Mouse (Mus musculus) ES-E14 (cell line): ENCODE measurements around the gene Drosha. TPM values are rescaled to one million over a fixed set of nuclear protein-coding genes. Genes with fewer than 3 reads are reported as not detected.

Experiments used
- DNase-seq: peaks from one replicate; pipeline ENCODE4 v3.0.0-alpha.2; 2013; ENCODE audit warnings: low read depth, low spot score
- H3K27ac ChIP-seq: 2 replicates; pipeline ENCODE4 v1.5.1; 2012; ENCODE audit warnings: low read depth, mild to moderate bottlenecking, low read length, moderate library complexity, mixed read lengths; ENCODE audit not compliant: poor library complexity, insufficient read depth, severe bottlenecking
- H3K36me3 ChIP-seq: 2 replicates; pipeline ENCODE4 v1.6.1; 2012; ENCODE audit warnings: mild to moderate bottlenecking, low read length, moderate library complexity, mixed read lengths; ENCODE audit not compliant: control insufficient read depth, poor library complexity, insufficient read depth, severe bottlenecking
- H3K4me1 ChIP-seq, 2 experiments: fragments of 150-350 bp in 1 of 2; sonication (generic) in 1 of 2; 2 replicates each; pipeline ENCODE4 v1.6.1; 2012; ENCODE audit warnings: low read length in 2 of 2, mild to moderate bottlenecking in 1 of 2, mixed read lengths in 1 of 2; ENCODE audit not compliant: control insufficient read depth in 2 of 2, insufficient read depth in 2 of 2, poor library complexity in 1 of 2
- H3K4me3 ChIP-seq, 2 experiments: fragments of 150-350 bp in 1 of 2; sonication (generic) in 1 of 2; 2 replicates each; pipeline ENCODE4 v1.5.1; 2012; ENCODE audit warnings: low read length in 2 of 2, low read depth in 1 of 2, mild to moderate bottlenecking in 1 of 2, mixed read lengths in 1 of 2; ENCODE audit not compliant: insufficient read depth in 1 of 2, poor library complexity in 1 of 2, severe bottlenecking in 1 of 2
- H3K9ac ChIP-seq: 2 replicates; pipeline ENCODE4 v1.6.1; 2012; ENCODE audit warnings: low read depth, mild to moderate bottlenecking, low read length, mixed read lengths; ENCODE audit not compliant: poor library complexity, insufficient read depth, severe bottlenecking
- H3K9me3 ChIP-seq: fragments of 150-350 bp; sonication (generic); 2 replicates; pipeline ENCODE4 v1.6.1; 2012; ENCODE audit warnings: low read depth, mild to moderate bottlenecking, low read length; ENCODE audit not compliant: control insufficient read depth, insufficient read depth
- CHD2 ChIP-seq: IDR thresholded peaks from 2 replicates; pipeline ENCODE4 v1.6.1; 2014; ENCODE audit warnings: mild to moderate bottlenecking, low read depth, low read length, inconsistent platforms
- HCFC1 ChIP-seq: IDR thresholded peaks from 2 replicates; pipeline ENCODE4 v1.6.1; 2012; ENCODE audit warnings: low read length, inconsistent platforms, borderline replicate concordance; ENCODE audit not compliant: insufficient read depth
- MAFK ChIP-seq: IDR thresholded peaks from 2 replicates; pipeline ENCODE4 v1.6.1; 2014; ENCODE audit warnings: mild to moderate bottlenecking, low read depth, low read length, inconsistent platforms; ENCODE audit not compliant: insufficient read depth
- ZC3H11A ChIP-seq: IDR thresholded peaks from 2 replicates; pipeline ENCODE4 v1.6.1; 2012; ENCODE audit warnings: low read depth, mild to moderate bottlenecking, inconsistent platforms, low read length, borderline replicate concordance
- ZNF384 ChIP-seq: IDR thresholded peaks from 2 replicates; pipeline ENCODE4 v1.6.1; 2012; ENCODE audit warnings: low read depth, low read length, inconsistent platforms
- in situ Hi-C, 2 experiments: fragments of 600-800 bp; cut with MboI; formaldehyde crosslinking; loops; one replicate each; pipeline ENCODE4 v1.15.1; 2025; ENCODE audit warnings: low sequenced_read_pairs in 2 of 2, inconsistent platforms in 1 of 2; ENCODE audit not compliant: unreplicated experiment in 2 of 2
- total RNA-seq: library from RNA; depleted of rRNA; stranded (reverse); fragments of 300-350 nt; gene quantifications from 2 replicates; pipeline ENCODE4 v1.2.3, GENCODE M21; 2012

Drosha gene
- total RNA-seq, 1 experiment: 48.2 TPM

GRCm38 (mm10) chr15:12789406-12789867, 35.2 kb upstream of the Drosha start:
- peak overlapping the region in 1 of 2 experiments; percentile 42; a peak in 1 of 4 replicates for H3K4me3 ChIP-seq
- no peaks in the 10 kb centered on the region for H3K9me3 ChIP-seq
- DNase-seq: peak; percentile 9
- TF ChIP-seq ZC3H11A (no peak), MAFK (no peak), ZNF384 (no peak), CHD2 (no peak), HCFC1 (no peak)
- no peaks in the 10 kb centered on the region for H3K36me3 ChIP-seq
- H3K9ac ChIP-seq: no peak overlapping the region
- in situ Hi-C loops: no loop called here
- H3K27ac ChIP-seq: no peak overlapping the region
- H3K4me1 ChIP-seq: peaks cover 1 to 8% of the 10 kb centered on the region in 2 experiments; a peak in 1 of 4 replicates

GRCm38 (mm10) chr15:12794311-12794710, 30.3 kb upstream of the Drosha start:
- H3K4me3 ChIP-seq: no peak overlapping the region
- no peak overlapping the region for H3K9ac ChIP-seq
- no peaks in the 10 kb centered on the region for H3K36me3 ChIP-seq
- TF ChIP-seq ZNF384: no peak
- no peak for TF ChIP-seq MAFK
- no peak for TF ChIP-seq CHD2
- no peak overlapping the region for H3K27ac ChIP-seq
- peaks cover 1 to 6% of the 10 kb centered on the region in 2 experiments; a peak in 1 of 4 replicates for H3K4me1 ChIP-seq
- H3K9me3 ChIP-seq: no peaks in the 10 kb centered on the region
- DNase-seq: no peak
- in situ Hi-C loops: loop anchor here (5.0 to 10.0 kb wide), 3 partner anchors 200 to 430 kb away; no protein-coding TSS in a partner anchor

DNA sequence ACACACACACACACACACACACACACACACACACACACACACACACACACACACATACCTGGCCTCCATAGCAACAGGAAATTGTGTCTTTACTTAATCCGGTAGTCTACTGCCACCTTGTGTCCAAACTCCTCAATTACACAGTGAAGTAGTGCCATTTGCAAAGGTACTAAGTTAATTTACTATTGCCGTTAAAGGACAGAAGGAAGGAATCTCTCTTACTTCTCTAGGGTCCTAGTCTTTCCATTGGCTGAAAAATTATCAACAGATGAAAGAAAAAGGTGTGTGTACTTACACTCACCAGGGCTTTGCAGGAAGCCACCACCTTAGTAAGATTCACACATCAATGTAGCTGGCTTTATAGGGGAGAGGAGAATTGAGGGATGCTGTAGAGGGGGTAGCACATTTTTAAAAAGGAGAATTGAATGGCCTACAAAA, 29.1 kb upstream of the Drosha start:
- peak; percentile 75 for DNase-seq
- Histone ChIP-seq H3K4me3 (no peak overlapping the region), H3K9me3 (no peaks in the 10 kb centered on the region), H3K4me1 (no peaks in the 10 kb centered on the region), H3K27ac (no peak overlapping the region), H3K36me3 (no peaks in the 10 kb centered on the region), H3K9ac (no peak overlapping the region)
- in situ Hi-C loops: loop anchor here (10.0 kb wide), 2 partner anchors 201 to 431 kb away; no protein-coding TSS in a partner anchor
- TF ChIP-seq ZC3H11A (peak; percentile 91), HCFC1 (no peak)

DNA sequence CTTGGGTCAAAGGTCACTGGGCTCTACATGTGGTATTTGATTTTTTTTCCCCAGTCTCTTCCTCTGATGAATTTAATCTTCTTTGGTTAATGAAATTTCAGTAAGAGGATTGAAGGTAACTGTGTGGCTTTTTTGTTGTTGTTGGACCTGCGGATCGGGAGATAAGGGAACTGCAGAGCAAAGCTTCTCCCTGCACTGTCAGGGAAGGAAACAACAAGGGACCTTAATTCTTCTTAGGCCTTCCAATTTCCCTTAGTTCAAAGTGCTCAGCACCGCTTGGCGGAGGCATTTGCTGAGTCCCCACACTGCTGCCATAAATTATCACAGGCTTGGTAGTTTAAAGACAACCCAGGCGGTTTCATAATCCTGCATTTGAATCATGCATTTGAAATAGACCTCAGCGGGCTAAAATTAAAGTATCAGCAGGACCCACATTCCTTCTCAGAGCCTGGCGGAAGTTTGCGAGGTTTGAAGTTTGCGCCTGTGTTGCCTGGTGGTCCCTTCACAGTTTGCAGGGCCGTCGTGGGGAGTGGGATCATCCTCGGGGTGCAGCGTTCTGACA, 28.6 kb upstream of the Drosha start:
- Histone ChIP-seq H3K27ac (no peak overlapping the region), H3K4me1 (no peaks in the 10 kb centered on the region), H3K9ac (peak overlapping the region; percentile 25; the same call in 1 of the 2 replicates), H3K36me3 (no peaks in the 10 kb centered on the region), H3K9me3 (no peaks in the 10 kb centered on the region), H3K4me3 (peak overlapping the region; percentile 20 to 48; a peak in 2 of 4 replicates)
- DNase-seq: no peak
- TF ChIP-seq ZC3H11A (no peak), ZNF384 (no peak), CHD2 (no peak), HCFC1 (no peak), MAFK (no peak)
- in situ Hi-C loops: loop anchor here (10.0 kb wide), 2 partner anchors 201 to 431 kb away; no protein-coding TSS in a partner anchor

DNA sequence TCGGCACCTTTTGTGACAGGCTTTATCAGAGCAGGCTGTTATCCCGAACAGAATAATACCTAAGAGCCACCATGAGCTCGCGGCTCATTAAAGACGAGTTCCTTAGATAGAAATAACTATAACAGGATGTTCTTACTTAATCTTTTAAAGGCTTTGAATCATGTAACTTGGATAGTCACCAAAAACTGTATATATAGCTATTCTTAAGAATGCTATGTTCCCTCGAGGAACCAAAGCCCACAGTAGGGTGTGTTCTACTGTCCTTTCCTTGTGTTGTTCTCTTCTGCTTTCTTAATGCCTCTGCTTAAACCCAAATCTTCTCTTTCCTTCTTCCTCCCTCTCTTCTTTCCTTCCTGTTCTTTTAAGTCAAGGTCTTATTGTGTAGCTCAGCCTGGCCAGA, 26.6 kb upstream of the Drosha start:
- TF ChIP-seq ZNF384 (no peak), CHD2 (no peak), HCFC1 (no peak), MAFK (no peak)
- in situ Hi-C loops: loop anchor here (10.0 kb wide), 2 partner anchors 203 to 433 kb away; no protein-coding TSS in a partner anchor
- Histone ChIP-seq H3K9me3 (no peaks in the 10 kb centered on the region), H3K4me3 (no peak overlapping the region), H3K4me1 (no peaks in the 10 kb centered on the region), H3K36me3 (no peaks in the 10 kb centered on the region), H3K27ac (no peak overlapping the region), H3K9ac (no peak overlapping the region)
- no peak for DNase-seq
